In the genomic region with DNA sequence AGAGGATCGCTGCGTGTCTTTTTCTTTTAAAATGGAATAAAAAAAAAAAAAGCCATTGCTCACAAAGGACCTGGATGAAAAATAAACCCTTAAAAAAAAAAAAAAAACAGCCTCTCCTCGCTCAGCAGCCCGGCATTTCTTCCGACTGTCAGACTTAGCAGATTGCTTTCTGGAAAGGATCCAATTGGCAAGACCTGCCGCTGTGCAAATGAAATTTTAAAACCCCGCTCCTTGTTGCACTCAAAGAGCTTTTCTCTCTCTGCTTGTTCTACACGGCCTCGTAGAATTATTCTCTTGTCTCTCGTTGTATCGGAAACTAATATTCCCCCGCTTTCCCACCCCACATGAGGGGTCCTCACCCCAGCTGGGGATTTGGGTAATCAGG, we compare ENCODE assay signal across 8 mouse cellular contexts.
DNase-seq lines count a peak whose midpoint lies in the region; ATAC-seq and TF ChIP-seq lines count a peak whose summit lies in the region.

No protein-coding gene starts in this region.

- no peak overlapping the region for H3K4me3 ChIP-seq in embryonic facial prominence, embryonic 12.5 days
- no peak overlapping the region for H3K4me3 ChIP-seq in hindbrain, embryonic 11.5 days (ENCODE audit: low read depth, low read length)
- H3K4me3 ChIP-seq in neural tube, embryonic 12.5 days = no peak overlapping the region
- H3K4me3 ChIP-seq in liver, postnatal 0 days (ENCODE audit: low read depth, low read length) = no peak overlapping the region

- whole genome bisulfite sequencing in embryonic facial prominence, embryonic 12.5 days = 30% methylated on average over 12 of the region's 12 CpGs
- WGBS in hindbrain, embryonic 11.5 days = 21% methylated on average over 12 of the region's 12 CpGs
- 28% methylated on average over 12 of the region's 12 CpGs for WGBS in neural tube, embryonic 12.5 days
- WGBS in liver, postnatal 0 days (ENCODE audit: insufficient replicate concordance) = 35% methylated on average over 12 of the region's 12 CpGs

- peak overlapping the region; percentile 51 for H3K4me2 ChIP-seq in embryonic facial prominence, embryonic 12.5 days (replicated peaks)
- peak overlapping the region; percentile 19; the same call in 1 of the 2 replicates for H3K4me2 ChIP-seq in hindbrain, embryonic 11.5 days (replicated peaks; ENCODE audit: low read depth, low read length)
- peak overlapping the region; percentile 31; the same call in 1 of the 2 replicates for H3K4me2 ChIP-seq in neural tube, embryonic 12.5 days (replicated peaks)
- H3K4me2 ChIP-seq in liver, postnatal 0 days (ENCODE audit: low read depth, low read length) = no peak overlapping the region

- no peak overlapping the region for H3K9ac ChIP-seq in embryonic facial prominence, embryonic 12.5 days
- no peak overlapping the region for H3K9ac ChIP-seq in hindbrain, embryonic 11.5 days (ENCODE audit: low read depth, low read length)
- H3K9ac ChIP-seq in neural tube, embryonic 12.5 days = no peak overlapping the region
- no peak overlapping the region for H3K9ac ChIP-seq in liver, postnatal 0 days (replicated peaks)

- DNase-seq in cerebellum, postnatal 10 days = peak; percentile 63 to 76
- DNase-seq in cerebellum, postnatal 4 days (ENCODE audit: low spot score in 2 of 2) = no peak
- DNase-seq in hindbrain, embryonic 11.5 days (ENCODE audit: low spot score) = no peak
- DNase-seq in left cerebral cortex, postnatal 36 days (ENCODE audit: low spot score in 2 of 2) = peak; percentile 8 to 13
- no peak for DNase-seq in liver, postnatal 0 days

- peak overlapping the region; percentile 78; the same call in 1 of the 2 replicates for H3K27ac ChIP-seq in embryonic facial prominence, embryonic 12.5 days
- peak overlapping the region; percentile 71 for H3K27ac ChIP-seq in hindbrain, embryonic 11.5 days (ENCODE audit: low read depth, low read length)
- H3K27ac ChIP-seq in neural tube, embryonic 12.5 days = no peak overlapping the region
- H3K27ac ChIP-seq in liver, postnatal 0 days (ENCODE audit: low read depth) = no peak overlapping the region

- ATAC-seq in embryonic facial prominence, embryonic 12.5 days (ENCODE audit: insufficient number of reproducible peaks, insufficient read depth, low FRiP score, low TSS enrichment) = no peak
- no peak for ATAC-seq in hindbrain, embryonic 11.5 days (ENCODE audit: low FRiP score)
- no peak for ATAC-seq in neural tube, embryonic 12.5 days (ENCODE audit: low FRiP score, low read depth)
- ATAC-seq in erythroid progenitor cell, adult 5-6 weeks (replicated peaks; ENCODE audit: low FRiP score, poor library complexity, severe bottlenecking) = no peak
- no peak for ATAC-seq in liver, postnatal 0 days

- H3K36me3 ChIP-seq in embryonic facial prominence, embryonic 12.5 days = no peaks in the 10 kb centered on the region
- H3K36me3 ChIP-seq in hindbrain, embryonic 11.5 days (ENCODE audit: control insufficient read depth, insufficient read depth, low read length) = no peaks in the 10 kb centered on the region
- no peaks in the 10 kb centered on the region for H3K36me3 ChIP-seq in neural tube, embryonic 12.5 days
- no peaks in the 10 kb centered on the region for H3K36me3 ChIP-seq in liver, postnatal 0 days (replicated peaks; ENCODE audit: insufficient read depth, low read length)

- TF ChIP-seq EP300 in liver, postnatal 0 days (IDR thresholded peaks at IDR 0.05; ENCODE audit: low read depth) = no peak

- H3K27me3 ChIP-seq in embryonic facial prominence, embryonic 12.5 days = 0 out of 2 replicates have a peak, but pooled peaks cover 6% of the 10 kb centered on the region
- no peaks in the 10 kb centered on the region; the same call in 1 of the 2 replicates for H3K27me3 ChIP-seq in hindbrain, embryonic 11.5 days (ENCODE audit: control insufficient read depth, insufficient read depth, low read length)
- H3K27me3 ChIP-seq in neural tube, embryonic 12.5 days (replicated peaks) = no peaks in the 10 kb centered on the region
- peaks cover 15% of the 10 kb centered on the region; the same call in 1 of the 2 replicates for H3K27me3 ChIP-seq in liver, postnatal 0 days (ENCODE audit: insufficient read depth, low read length)

- intact Hi-C loops in left cerebral cortex, postnatal 36 days (cut with DNase I) = no loop called here

- peaks cover 18% of the 10 kb centered on the region for H3K4me1 ChIP-seq in embryonic facial prominence, embryonic 12.5 days
- H3K4me1 ChIP-seq in hindbrain, embryonic 11.5 days (replicated peaks; ENCODE audit: control insufficient read depth, insufficient read depth, low read length) = no peaks in the 10 kb centered on the region
- peaks cover 6% of the 10 kb centered on the region; the same call in 1 of the 2 replicates for H3K4me1 ChIP-seq in neural tube, embryonic 12.5 days
- no peaks in the 10 kb centered on the region for H3K4me1 ChIP-seq in liver, postnatal 0 days (ENCODE audit: insufficient read depth)

- no peaks in the 10 kb centered on the region for H3K9me3 ChIP-seq in embryonic facial prominence, embryonic 12.5 days
- H3K9me3 ChIP-seq in hindbrain, embryonic 11.5 days (ENCODE audit: control insufficient read depth, low read length) = no peaks in the 10 kb centered on the region
- H3K9me3 ChIP-seq in neural tube, embryonic 12.5 days = no peaks in the 10 kb centered on the region
- no peaks in the 10 kb centered on the region for H3K9me3 ChIP-seq in liver, postnatal 0 days (ENCODE audit: low read length)

- TF ChIP-seq CTCF in liver, postnatal 0 days (IDR thresholded peaks at IDR 0.05; ENCODE audit: low read depth) = no peak

Comparison
In these comparisons a context has a peak if more than half of its experiments do, and no peak if none do; other contexts are left out.
1. DNase-seq: peak in cerebellum, postnatal 10 days (2 of 2) and left cerebral cortex, postnatal 36 days (2 of 2); none in cerebellum, postnatal 4 days (0 of 2), hindbrain, embryonic 11.5 days (single experiment) and liver, postnatal 0 days (single experiment).
2. H3K27ac ChIP-seq: peak in embryonic facial prominence, embryonic 12.5 days (single experiment) and hindbrain, embryonic 11.5 days (single experiment); none in neural tube, embryonic 12.5 days (single experiment) and liver, postnatal 0 days (single experiment).